Mouse (Mus musculus) midbrain, embryonic 15.5 days (tissue): ENCODE measurements around the gene Fggy. TPM values are rescaled to one million over a fixed set of nuclear protein-coding genes. Genes with fewer than 3 reads are reported as not detected.

Experiments used
- ATAC-seq: fragments of 200-750 bp; cut with Nextera tagmentation; replicated peaks from 2 replicates; pipeline ENCODE4 v1.8.0; 2017; ENCODE audit warnings: moderate TSS enrichment
- H3K27ac ChIP-seq: fragments of 300-500 bp; sonication (generic); 2 replicates; pipeline ENCODE4 v1.5.1; 2015; ENCODE audit warnings: mild to moderate bottlenecking, inconsistent platforms
- H3K27me3 ChIP-seq: fragments of 300-500 bp; sonication (generic); replicated peaks from 2 replicates; pipeline ENCODE4 v1.6.1; 2015; ENCODE audit warnings: inconsistent platforms
- H3K36me3 ChIP-seq: fragments of 300-500 bp; sonication (generic); replicated peaks from 2 replicates; pipeline ENCODE4 v1.6.1; 2015; ENCODE audit warnings: inconsistent platforms
- H3K4me1 ChIP-seq: fragments of 300-500 bp; sonication (generic); 2 replicates; pipeline ENCODE4 v1.6.1; 2015; ENCODE audit warnings: inconsistent platforms
- H3K4me2 ChIP-seq: fragments of 300-500 bp; sonication (generic); 2 replicates; pipeline ENCODE4 v1.6.1; 2015; ENCODE audit warnings: inconsistent platforms, mild to moderate bottlenecking, moderate library complexity
- H3K4me3 ChIP-seq: fragments of 300-500 bp; sonication (generic); 2 replicates; pipeline ENCODE4 v1.5.1; 2015; ENCODE audit warnings: mild to moderate bottlenecking, inconsistent platforms
- H3K9ac ChIP-seq: fragments of 300-500 bp; sonication (generic); 2 replicates; pipeline ENCODE4 v1.6.1; 2015; ENCODE audit warnings: mild to moderate bottlenecking, inconsistent platforms
- H3K9me3 ChIP-seq: fragments of 300-500 bp; sonication (generic); 2 replicates; pipeline ENCODE4 v1.6.1; 2016; ENCODE audit warnings: inconsistent platforms
- WGBS: fragments of 180-500 bp; shearing (Covaris S2); methylation state at CpG from one replicate; pipeline ENCODE4 v1.1.7; 2015; ENCODE audit warnings: mixed read lengths; 5-methylcytosine and 5-hydroxymethylcytosine counted together
- polyA plus RNA-seq: library from polyadenylated mRNA; unstranded; fragments of >200 nt; fragmentation: Nextera tagmentation; extraction: Ambion mirVana; gene quantifications from 2 replicates; pipeline ENCODE4 v1.2.1, GENCODE M21; 2015

Fggy gene
- polyA plus RNA-seq, 1 experiment from 2014 or later = 7.8 TPM

DNA sequence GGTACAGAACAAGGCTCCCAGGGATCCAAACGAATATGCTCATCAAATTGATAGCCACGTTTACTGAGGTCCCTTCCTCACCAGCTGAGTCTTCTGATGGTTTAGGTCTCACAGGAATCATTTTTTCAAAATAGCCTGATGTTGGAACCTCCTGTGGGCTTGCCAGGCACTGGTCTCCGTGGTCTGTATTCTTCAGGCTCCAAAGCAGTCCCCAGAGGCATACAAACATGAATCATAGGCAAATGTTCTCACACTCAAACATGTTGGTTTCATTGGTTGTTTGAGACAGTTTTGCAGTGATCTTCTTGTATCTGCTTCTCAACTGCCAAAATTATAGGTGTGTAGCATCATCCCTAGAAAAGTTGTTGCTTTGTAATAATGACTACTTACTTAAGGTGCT lies 156.0 kb downstream of the Fggy start:
- H3K27me3 ChIP-seq = no peaks in the 10 kb centered on the region
- WGBS = 77% methylated on average over 3 of the region's 3 CpGs
- H3K4me1 ChIP-seq = no peaks in the 10 kb centered on the region
- no peak overlapping the region for H3K4me2 ChIP-seq
- no peaks in the 10 kb centered on the region for H3K36me3 ChIP-seq
- H3K4me3 ChIP-seq = no peak overlapping the region
- no peak overlapping the region for H3K9ac ChIP-seq
- no peak for ATAC-seq
- H3K9me3 ChIP-seq = no peaks in the 10 kb centered on the region
- no peak overlapping the region for H3K27ac ChIP-seq

DNA sequence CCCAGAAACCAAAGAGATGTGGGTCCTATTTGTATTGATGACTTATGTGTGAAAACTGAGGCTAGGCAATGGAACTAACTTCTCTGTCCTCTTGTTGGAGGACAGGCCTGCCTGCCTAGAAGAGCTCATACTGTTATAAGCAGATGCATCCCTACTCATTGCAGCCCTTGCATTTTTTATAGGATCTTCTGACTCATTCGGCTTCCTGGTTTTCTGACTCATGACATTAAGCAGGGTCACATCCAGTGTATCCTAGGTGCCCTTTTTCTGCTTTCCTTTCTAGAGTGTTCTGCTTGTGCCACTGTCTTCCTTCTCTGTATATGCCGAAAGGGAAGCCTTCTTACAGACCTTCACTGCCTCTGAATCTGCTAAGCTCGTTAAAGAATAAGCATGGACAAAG lies 158.8 kb downstream of the Fggy start:
- no peak for ATAC-seq
- Histone ChIP-seq H3K9ac (no peak overlapping the region), H3K27me3 (no peaks in the 10 kb centered on the region), H3K4me1 (no peaks in the 10 kb centered on the region), H3K4me2 (no peak overlapping the region), H3K36me3 (no peaks in the 10 kb centered on the region), H3K4me3 (no peak overlapping the region), H3K27ac (no peak overlapping the region), H3K9me3 (no peaks in the 10 kb centered on the region)
- whole genome bisulfite sequencing = 76% methylated on average over 3 of the region's 3 CpGs

DNA sequence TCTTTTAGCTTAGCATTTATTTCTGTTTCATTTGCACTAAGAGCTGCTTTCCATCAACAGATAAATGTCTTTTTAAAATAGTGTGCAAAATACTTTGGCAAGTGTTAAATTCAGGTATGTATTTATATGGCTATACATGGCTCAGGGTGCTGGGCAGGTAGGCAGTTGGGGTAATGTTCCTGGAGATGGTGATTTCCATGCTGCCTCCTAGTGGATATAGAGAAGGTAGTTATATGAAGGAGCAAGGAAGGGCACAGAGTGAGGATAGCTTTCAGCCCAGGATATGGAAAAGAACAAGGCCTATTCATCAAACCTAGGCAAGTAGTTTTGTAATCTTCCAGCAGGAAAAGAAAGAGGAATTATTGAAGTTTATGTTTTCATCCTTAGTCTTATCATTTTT lies 166.3 kb downstream of the Fggy start:
- Histone ChIP-seq H3K4me3 (no peak overlapping the region), H3K4me2 (no peak overlapping the region), H3K27me3 (no peaks in the 10 kb centered on the region), H3K4me1 (no peaks in the 10 kb centered on the region), H3K9me3 (no peaks in the 10 kb centered on the region), H3K9ac (no peak overlapping the region), H3K27ac (no peak overlapping the region), H3K36me3 (no peaks in the 10 kb centered on the region)
- no peak for ATAC-seq

DNA sequence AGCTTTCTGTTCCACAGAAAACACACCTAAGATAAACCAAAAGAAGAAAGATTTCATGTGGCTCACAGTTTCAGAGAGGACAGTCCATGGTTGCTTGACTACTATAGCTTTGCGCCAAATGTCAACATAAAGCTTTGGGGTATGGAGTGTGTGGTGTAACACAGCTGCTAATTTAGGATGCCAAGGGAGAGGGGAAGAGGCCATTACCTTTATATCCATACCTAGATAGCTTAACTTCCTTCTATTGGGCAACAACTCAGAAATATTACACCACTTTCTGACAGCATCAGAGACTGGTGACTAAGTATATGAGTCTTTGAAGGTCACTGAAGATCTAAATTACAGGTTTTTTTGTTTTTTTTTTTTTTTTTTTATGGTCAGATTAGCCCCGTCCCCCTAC lies 169.1 kb downstream of the Fggy start:
- Histone ChIP-seq H3K27ac (no peak overlapping the region), H3K27me3 (no peaks in the 10 kb centered on the region), H3K4me2 (no peak overlapping the region), H3K36me3 (no peaks in the 10 kb centered on the region), H3K4me1 (peaks cover 7% of the 10 kb centered on the region; the same call in 1 of the 2 replicates), H3K9ac (no peak overlapping the region), H3K9me3 (no peaks in the 10 kb centered on the region), H3K4me3 (no peak overlapping the region)
- 91% methylated on average over 2 of the region's 2 CpGs for WGBS
- no peak for ATAC-seq

DNA sequence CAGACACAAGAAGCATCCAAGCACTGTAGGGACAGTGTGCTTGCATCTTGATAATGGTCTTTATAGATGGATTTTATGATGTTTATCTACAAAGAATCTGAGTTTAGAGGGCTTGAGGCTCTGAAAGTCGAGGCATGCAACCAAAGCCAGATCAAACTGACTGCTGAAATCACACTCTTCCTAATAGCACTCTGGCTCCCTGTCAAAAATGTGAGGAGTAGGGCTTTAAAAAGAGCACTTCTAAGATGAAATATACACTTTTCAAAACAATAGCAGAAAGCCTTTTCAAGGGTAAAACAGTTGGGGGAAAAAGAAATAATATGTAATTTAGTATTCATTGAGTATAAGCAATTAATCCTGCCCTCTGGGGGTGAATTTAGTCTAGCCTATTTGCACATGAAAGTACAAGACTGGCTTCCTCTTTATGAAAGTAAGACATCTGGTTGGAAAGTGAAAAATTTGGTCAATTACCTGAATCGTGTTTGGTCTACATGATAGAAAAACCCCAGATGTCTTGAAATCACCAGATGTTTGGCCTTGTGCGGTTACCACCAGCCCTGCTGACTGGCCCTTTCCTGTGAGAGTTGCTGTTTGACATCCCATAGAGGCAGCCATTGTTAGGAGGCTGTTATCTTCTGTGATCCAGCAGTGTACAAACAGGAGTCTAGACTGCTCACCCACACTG lies 172.0 kb downstream of the Fggy start:
- H3K9me3 ChIP-seq = no peaks in the 10 kb centered on the region
- ATAC-seq = no peak
- no peak overlapping the region for H3K4me2 ChIP-seq
- no peaks in the 10 kb centered on the region for H3K36me3 ChIP-seq
- 33% methylated on average over 3 of the region's 3 CpGs for WGBS
- H3K4me3 ChIP-seq = no peak overlapping the region
- peaks cover 13% of the 10 kb centered on the region; the same call in 1 of the 2 replicates for H3K4me1 ChIP-seq
- H3K27ac ChIP-seq = peak overlapping the region; percentile 36; the same call in 1 of the 2 replicates
- H3K27me3 ChIP-seq = no peaks in the 10 kb centered on the region
- no peak overlapping the region for H3K9ac ChIP-seq

DNA sequence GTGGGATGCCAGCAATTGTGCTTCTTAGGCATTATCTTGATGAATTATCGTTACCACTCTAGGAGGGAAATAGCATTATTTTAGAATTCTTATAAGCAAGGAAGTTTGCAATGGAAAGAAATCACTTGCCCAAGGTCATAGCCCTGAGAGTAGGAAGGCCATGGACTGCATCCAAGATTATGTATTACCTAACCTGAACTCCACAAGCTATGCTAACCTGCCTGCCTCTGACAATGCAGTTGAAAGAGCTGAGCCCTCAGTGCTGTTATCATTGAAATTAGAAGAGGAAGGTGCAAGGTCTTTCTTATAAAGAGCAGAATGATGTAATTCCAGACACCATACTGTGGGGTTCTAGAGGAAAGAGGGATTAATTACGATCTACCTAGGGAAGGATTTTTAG lies 173.8 kb downstream of the Fggy start:
- Histone ChIP-seq H3K9me3 (no peaks in the 10 kb centered on the region), H3K27ac (no peak overlapping the region), H3K4me3 (no peak overlapping the region), H3K9ac (no peak overlapping the region), H3K27me3 (no peaks in the 10 kb centered on the region), H3K36me3 (no peaks in the 10 kb centered on the region), H3K4me2 (no peak overlapping the region), H3K4me1 (peaks cover 13% of the 10 kb centered on the region; the same call in 1 of the 2 replicates)
- ATAC-seq = no peak
- 78% methylated on average over 2 of the region's 2 CpGs for WGBS

DNA sequence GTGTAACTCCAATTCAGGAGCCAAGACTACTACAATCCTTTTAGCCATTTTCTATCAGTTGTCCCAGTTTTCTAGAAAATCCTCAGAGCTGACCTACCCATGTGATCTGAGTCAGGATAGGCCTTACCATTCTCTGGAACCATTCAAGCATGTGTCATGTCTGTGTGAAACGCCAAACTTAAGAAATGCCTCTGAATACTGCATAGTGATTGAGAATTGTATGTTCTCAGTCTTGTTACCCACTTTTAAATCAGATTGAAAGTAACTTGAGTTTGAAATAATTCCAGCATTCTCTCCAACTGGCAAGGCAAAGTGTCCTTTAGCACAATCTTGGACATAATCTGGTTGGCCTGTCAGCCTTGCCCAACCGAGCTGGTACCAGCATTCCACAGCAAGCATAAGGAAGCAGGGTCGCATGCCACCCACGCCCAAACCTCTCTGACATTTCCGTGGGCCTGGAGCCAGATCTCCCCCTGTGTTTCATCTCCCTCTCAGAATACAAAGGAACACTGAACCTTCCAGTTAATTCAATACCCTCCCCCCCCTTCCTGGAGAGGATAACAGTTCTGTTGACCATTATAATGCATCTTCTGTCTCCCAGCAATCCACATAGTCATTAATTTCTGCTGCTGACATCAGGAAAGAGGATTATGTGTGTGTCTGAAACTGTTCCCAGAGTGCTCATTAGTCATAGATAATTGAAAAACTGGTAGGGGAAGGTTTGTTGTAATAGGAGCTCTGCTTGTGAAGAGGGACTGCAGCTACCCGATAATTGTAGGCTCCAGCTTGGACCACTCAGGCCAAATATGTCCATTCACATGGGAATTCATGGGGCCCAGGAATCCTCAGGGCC lies 176.3 kb downstream of the Fggy start:
- 23% methylated on average over 6 of the region's 6 CpGs for WGBS
- peak overlapping the region; percentile 40; the same call in 1 of the 2 replicates for H3K27ac ChIP-seq
- H3K9ac ChIP-seq = no peak overlapping the region
- H3K27me3 ChIP-seq = no peaks in the 10 kb centered on the region
- H3K4me2 ChIP-seq = no peak overlapping the region
- no peak overlapping the region for H3K4me3 ChIP-seq
- H3K36me3 ChIP-seq = no peaks in the 10 kb centered on the region
- H3K9me3 ChIP-seq = no peaks in the 10 kb centered on the region
- peaks cover 18% of the 10 kb centered on the region; the same call in 1 of the 2 replicates for H3K4me1 ChIP-seq
- peak; percentile 78 for ATAC-seq

DNA sequence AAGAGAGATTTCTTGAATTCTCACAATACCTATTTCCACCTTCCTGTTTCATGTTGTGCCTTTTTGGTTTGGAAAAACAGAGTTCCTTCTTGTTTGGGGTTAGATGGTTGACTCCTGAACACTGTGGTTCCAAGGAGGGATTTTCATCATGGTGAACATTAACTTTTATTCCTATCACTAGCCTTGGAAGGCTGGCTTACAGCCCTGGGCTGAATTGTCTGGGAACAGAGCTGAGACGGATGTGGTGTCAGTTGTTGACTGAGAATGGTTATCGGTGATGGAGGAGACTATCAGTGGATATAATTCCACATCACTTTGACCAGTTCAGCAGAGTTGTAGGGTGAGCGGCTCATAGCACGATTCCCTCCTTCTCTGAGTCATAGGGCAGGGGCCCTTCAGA lies 178.7 kb downstream of the Fggy start:
- H3K4me1 ChIP-seq = peaks cover 13% of the 10 kb centered on the region; the same call in 1 of the 2 replicates
- no peaks in the 10 kb centered on the region for H3K36me3 ChIP-seq
- no peak overlapping the region for H3K27ac ChIP-seq
- ATAC-seq = no peak
- WGBS = 95% methylated on average over 4 of the region's 4 CpGs
- no peaks in the 10 kb centered on the region for H3K27me3 ChIP-seq
- H3K4me3 ChIP-seq = no peak overlapping the region
- no peak overlapping the region for H3K9ac ChIP-seq
- no peak overlapping the region for H3K4me2 ChIP-seq
- no peaks in the 10 kb centered on the region for H3K9me3 ChIP-seq

DNA sequence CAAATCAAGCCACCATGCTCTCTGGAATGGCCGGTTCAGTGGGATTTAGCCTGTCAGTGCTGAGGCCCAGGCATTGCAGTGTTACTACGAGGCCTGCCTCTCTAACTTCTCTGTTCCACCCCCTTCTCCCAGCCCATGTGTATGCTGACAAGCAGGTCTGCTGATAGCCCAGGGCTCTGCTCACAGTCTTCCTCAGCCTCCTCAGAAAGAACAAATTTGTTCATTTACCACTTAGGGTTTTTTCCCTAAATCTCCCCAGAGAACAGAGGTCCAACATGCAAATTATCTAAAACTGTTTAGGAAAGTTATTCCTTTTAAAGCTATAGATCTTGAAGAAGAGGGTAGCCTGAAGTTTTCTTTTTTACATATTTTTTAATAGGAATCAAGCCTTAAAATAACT lies 179.4 kb downstream of the Fggy start:
- peaks cover 13% of the 10 kb centered on the region; the same call in 1 of the 2 replicates for H3K4me1 ChIP-seq
- H3K27ac ChIP-seq = no peak overlapping the region
- 75% methylated on average over 2 of the region's 2 CpGs for WGBS
- ATAC-seq = no peak
- no peaks in the 10 kb centered on the region for H3K27me3 ChIP-seq
- H3K36me3 ChIP-seq = no peaks in the 10 kb centered on the region
- no peak overlapping the region for H3K4me3 ChIP-seq
- H3K9me3 ChIP-seq = no peaks in the 10 kb centered on the region
- no peak overlapping the region for H3K4me2 ChIP-seq
- H3K9ac ChIP-seq = no peak overlapping the region

DNA sequence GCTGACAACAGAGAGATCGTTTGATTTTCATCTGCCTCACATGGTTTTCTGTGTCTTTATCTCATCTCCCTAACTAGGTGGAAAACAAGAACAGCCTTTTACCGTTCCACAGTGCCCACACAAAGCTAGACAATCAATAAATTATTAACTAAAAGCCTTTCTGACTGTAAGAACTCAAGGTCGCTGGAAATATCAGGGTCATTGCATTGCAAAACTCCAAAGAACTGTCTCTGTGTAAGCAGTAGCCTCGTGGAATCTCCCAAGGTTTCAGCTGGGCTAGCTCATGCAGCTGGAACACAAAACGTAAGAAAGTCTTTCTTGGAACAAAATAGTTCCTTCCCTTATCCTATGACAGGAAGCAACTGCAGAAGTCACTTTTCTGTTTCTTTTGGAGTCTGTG lies 180.9 kb downstream of the Fggy start:
- Histone ChIP-seq H3K9ac (no peak overlapping the region), H3K36me3 (no peaks in the 10 kb centered on the region), H3K27ac (no peak overlapping the region), H3K9me3 (no peaks in the 10 kb centered on the region), H3K4me1 (peaks cover 13% of the 10 kb centered on the region; the same call in 1 of the 2 replicates), H3K4me3 (no peak overlapping the region), H3K27me3 (no peaks in the 10 kb centered on the region), H3K4me2 (no peak overlapping the region)
- 32% methylated on average over 5 of the region's 5 CpGs for WGBS
- ATAC-seq = 0 out of 2 replicates have a peak, but pooled peaks have one; percentile 7

DNA sequence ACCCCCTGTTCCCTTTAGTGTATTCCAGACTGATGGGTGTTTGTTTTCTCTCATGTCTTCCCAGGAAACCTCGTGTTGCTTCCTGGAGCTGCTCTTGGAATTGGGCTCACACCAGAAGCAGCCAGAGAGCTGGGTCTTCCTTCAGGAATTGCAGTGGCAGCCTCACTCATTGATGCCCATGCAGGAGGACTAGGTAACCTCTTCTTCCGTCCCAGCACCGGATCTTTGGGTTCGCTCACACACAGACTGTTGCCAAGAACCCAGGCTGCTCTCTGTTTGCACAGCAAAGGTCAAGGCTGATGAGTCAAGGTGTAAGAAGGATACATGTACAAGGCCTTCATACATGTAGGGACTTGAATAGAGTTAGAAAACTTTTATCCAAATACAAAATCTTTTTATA lies 181.4 kb downstream of the Fggy start:
- no peaks in the 10 kb centered on the region for H3K27me3 ChIP-seq
- no peak for ATAC-seq
- H3K9me3 ChIP-seq = no peaks in the 10 kb centered on the region
- H3K4me3 ChIP-seq = no peak overlapping the region
- 66% methylated on average over 4 of the region's 4 CpGs for WGBS
- H3K4me2 ChIP-seq = no peak overlapping the region
- no peak overlapping the region for H3K27ac ChIP-seq
- no peaks in the 10 kb centered on the region for H3K36me3 ChIP-seq
- no peak overlapping the region for H3K9ac ChIP-seq
- H3K4me1 ChIP-seq = peaks cover 11% of the 10 kb centered on the region; the same call in 1 of the 2 replicates

DNA sequence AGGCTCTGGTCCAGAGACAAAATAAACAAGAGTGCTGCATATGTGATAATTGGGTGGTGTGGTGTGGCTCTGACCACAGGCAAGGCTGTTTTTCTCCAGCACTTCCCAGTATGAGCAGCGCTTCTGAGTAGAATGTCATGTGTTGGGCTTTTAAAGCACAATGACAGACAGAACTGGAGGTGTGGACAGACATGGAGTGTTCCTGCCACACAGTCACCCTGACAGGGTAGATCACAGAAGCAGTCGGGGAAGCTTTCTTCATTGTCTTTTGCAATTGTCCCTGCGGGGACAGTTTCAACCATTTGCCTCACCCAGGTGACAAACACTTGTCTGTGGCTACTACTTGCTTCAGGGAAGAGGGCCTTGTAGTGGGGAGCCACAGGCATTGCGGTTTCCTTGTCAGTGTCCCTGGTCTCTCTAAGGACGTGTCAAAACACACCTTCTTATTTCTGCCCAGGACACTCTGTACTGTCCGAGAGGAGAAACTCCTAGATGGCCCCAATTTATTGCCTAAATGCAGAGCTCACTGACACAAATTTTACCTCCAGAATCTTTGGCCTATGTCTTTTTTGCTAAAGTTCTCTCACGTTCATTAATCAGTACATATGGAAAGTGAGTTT lies 183.9 kb downstream of the Fggy start:
- 0 out of 2 replicates have a peak, but pooled peaks cover 6% of the 10 kb centered on the region for H3K4me1 ChIP-seq
- no peaks in the 10 kb centered on the region for H3K9me3 ChIP-seq
- H3K4me3 ChIP-seq = no peak overlapping the region
- no peak overlapping the region for H3K9ac ChIP-seq
- H3K27me3 ChIP-seq = no peaks in the 10 kb centered on the region
- H3K36me3 ChIP-seq = no peaks in the 10 kb centered on the region
- no peak overlapping the region for H3K27ac ChIP-seq
- no peak overlapping the region for H3K4me2 ChIP-seq
- WGBS = 88% methylated on average over 7 of the region's 7 CpGs
- ATAC-seq = no peak
